Mouse (Mus musculus): ENCODE data around the gene Dhx40. TPM values are rescaled to one million over a fixed set of nuclear protein-coding genes. Genes with fewer than 3 reads are reported as not detected.
"Not testable (repeated sequence)": the region's sequence is repeated elsewhere in the genome, so short reads cannot be mapped to it uniquely, and the experiment has no call there.

The Dhx40 gene
- total RNA-seq, 2 experiments from 2014 or later: 20.6 to 26.8 TPM

DNA sequence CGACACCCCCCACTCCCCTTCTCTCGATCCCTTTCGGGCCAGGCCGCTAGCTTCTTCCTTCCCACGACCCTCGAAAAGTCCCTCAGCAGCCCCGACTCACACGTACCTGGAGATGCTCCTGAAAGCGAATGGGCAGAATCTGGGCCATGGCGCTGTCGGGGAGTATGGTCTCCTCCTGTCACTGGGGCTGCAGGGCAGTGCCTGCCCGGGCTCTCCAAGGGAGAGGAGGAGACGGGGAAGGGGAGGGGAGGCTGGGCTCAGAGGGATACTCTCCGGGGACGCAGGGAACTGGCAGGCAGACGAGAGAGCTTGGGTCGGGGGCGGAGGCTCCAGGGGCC, 50.4 kb downstream of the Dhx40 start:
- ATAC-seq (replicated peaks; ENCODE audit: low FRiP score, poor library complexity, severe bottlenecking): peak; percentile 15

DNA sequence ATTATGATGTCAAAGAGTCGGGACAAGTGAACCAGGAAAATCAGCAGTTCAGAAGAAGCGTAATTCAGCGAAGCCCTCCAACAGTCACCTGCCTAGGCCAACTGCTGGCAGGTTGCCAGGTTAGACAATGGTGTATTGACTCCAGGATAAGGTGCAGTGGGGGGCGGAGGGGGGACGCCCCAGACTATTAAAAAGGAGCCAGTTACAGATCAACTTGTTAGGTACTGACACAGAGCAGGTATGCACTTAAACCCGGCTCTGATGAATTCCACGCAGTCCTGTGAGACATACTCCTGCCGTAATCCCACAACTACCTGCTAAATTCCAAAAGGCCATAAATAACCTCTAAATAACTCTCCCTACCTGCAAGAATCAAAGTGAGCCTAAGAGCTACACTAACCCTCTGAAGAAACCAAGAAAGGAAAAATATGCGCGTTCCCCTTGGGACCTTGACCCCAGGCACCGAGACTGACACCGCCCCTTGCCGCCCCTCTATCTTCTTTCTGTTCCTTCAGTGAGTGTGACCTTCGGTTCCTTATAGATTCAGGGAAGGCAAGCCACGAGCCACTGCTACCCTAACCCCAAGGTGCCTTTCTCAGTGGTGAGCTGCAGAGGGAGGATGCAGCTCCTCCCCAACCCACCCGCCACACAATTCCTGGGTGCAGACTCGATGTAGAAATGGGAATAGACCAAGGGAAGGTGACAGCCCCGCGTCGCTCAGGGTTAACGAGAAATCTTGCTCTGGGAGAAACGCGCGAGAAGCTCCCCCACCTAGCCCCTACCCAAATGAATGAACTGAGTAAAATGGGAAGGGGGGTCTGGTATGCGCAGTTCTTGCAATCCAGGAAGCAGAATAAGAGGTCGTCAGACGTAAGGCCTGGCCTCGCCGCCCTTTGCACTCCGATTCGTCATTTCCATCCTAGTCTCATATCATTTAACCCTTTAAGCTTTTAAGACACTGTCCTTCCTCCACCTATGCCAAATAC, 51.1 kb downstream of the Dhx40 start:
- peak; percentile 9 for ATAC-seq (replicated peaks; ENCODE audit: low FRiP score, poor library complexity, severe bottlenecking)

DNA sequence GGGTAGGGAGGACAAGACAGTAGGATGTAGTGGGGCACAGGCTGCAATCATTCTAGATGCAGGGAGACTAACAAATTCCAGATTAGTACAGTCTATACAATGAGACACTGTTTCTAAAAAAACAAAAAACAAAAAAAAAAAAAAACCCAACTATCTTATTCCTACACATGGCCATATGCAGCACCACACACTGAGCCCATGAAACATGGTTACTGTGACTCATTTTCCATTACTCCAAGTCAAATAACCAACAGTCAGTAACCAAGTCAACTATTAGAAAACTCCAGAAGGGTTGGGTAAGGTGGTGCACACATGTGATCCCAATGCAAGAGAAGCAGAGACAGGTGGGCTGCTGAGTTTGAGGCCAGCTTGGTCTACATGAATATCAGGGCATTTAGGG, 55.1 kb downstream of the Dhx40 start:
- no peak for ATAC-seq (replicated peaks; ENCODE audit: low FRiP score, poor library complexity, severe bottlenecking)

DNA sequence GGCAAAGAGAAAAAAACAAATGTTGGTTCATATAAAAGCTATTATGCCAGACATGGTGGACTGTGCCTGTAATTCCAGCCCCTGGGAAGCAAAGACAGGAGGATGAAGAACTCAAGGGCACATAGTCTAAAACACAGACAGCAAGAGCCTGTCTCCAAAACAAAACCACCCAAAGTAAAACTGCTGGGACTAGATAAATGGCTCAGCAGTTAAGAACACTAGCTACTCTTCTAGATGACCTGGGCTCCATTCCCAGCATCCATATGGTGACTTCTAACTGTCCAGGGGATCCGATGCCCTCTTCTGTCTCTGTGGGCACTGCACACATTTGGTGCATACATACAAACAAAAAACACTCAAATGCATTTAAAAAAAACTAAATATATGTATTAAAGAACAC, 56.5 kb downstream of the Dhx40 start:
- no peak for ATAC-seq (replicated peaks; ENCODE audit: low FRiP score, poor library complexity, severe bottlenecking)

DNA sequence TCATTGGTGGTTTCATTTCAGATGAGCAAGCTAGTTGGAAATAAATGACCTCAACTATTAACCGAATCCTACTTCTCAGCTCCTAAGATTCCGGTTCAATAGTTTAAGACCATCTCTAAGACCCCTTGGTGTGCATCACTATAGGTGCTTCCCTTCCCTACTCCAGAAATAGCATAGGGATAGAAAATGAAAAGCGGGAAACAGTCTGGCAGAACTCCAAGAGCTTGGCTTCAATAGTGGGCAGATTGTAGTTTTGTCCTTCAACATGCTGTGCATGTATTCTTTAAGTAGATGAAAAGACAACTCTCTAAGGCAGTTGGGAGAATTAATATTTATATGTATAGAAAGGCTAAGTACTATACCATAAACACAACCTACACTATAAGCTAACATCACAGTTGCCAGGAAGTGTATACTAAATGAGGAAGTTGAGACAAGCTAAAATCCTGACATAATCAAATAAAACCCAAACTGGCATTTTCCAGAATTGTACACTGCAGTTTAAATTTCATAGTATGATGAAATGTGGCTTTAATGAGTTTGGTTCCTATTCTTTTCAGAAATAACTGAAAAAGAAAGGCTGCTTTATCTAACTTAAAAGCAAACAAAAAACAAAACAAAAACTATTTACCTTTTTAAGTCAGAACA, 57.6 kb downstream of the Dhx40 start:
- ATAC-seq (replicated peaks; ENCODE audit: low FRiP score, poor library complexity, severe bottlenecking): no peak

DNA sequence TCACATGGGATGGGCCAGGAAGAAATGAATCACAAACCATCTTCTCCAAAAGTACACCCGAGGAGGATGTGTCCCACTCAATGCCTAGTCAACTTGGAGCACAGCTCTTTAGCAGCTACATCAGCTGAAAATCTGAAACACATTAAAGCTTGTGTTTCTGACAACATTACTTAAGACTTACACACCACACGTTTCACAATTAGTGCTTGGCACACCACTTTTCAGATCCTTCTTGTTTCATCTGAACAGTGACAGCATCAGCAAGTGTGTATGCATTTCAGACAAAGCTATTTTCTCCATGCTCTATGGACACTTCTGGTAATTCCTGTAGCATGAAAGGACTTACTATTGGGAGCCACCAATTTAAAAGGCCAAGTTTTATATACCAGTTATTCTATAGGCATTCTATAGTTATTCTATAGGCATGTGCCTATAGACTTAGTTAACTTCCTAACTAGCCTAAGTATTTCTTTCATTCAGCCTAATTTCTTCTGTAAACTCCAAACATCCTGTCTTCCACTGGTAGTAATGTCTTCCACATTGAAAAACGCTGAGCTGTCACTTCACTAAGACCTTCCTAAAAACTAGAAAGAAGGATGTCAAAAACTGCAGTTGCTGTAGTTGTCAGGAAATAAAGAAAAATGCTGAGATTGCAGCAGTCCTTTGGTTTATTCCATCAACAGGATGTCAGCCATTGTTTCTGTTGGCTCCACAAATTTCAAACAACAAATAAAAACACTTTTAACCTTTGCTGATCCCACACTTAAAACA, 61.7 kb downstream of the Dhx40 start:
- ATAC-seq (replicated peaks; ENCODE audit: low FRiP score, poor library complexity, severe bottlenecking): no peak

DNA sequence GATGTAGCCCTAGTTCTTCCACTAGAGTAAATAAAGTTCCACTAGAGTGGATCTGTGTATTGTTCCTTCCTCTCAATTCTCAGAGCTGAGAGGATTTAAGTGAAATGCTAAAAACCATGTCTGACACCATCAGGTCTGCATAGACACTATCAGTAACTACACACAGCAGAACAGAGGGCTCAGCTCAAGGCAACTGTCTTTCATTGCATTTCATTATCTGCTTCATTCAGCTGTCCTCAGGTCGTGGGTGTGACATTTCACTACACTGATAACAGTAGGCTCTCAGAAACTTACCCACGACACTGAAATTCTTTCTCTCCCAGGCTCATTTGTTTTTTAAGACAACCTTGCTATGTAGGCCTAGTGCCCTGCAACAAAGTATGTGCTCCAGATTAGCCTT, 64.9 kb downstream of the Dhx40 start:
- peak; percentile 91 for ATAC-seq (replicated peaks; ENCODE audit: low FRiP score, poor library complexity, severe bottlenecking)

DNA sequence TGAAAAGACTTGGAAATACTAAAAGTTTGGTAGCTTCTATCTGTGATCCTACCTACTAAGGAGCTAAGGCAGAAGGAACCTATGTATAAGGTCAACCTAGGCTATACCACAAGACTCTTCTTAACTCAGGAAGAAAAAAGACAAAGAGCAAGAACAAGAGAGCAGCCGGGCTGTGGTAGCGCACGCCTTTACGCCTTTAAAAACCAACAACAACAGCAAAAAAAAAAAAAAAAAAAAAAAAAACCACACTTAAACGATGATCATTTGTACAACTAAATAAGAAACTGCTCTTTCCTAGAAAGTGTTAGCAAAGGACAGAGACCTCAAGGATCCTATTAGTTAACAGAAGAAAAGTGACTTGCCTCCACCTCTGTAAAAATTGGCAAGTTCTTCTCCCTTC, 66.0 kb downstream of the Dhx40 start:
- ATAC-seq (replicated peaks; ENCODE audit: low FRiP score, poor library complexity, severe bottlenecking): no peak

DNA sequence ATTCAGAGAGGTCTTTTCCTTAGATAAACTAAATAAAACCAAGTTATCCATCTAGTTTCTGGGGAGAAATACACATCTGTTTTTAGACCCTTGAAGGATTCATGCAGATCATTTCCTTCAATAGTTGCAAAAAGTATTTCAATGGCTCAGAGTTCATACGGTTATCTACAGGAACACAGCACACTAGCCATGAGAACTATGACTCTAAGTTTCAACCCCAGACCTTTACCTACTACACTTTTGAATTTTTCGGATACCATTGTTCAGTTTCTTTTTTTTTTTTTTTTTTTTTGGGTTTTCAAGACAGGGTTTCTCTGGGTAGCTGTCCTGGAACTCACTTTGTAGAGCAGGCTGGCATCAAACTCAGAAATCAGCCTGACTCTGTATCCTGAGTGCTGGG, 68.1 kb downstream of the Dhx40 start:
- no peak for ATAC-seq (replicated peaks; ENCODE audit: low FRiP score, poor library complexity, severe bottlenecking)

DNA sequence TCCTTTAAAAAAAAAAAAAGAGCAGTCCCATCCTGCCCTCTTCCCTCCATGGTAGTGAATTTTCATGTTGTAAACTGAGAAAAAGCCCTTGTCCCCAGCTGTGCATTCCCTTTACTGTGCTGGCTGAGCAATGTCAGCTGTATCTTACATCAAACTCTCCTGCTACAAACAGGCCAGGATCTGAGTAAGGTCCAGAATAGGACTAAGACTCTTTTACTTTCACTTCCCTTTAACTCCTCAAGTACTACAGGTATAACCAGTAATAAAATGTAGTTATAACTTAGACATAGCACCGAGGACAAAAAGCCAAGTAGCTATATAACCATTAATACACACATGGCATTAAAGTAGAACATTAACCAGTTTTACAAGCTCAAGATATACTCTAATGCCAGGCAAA, 68.6 kb downstream of the Dhx40 start:
- ATAC-seq (replicated peaks; ENCODE audit: low FRiP score, poor library complexity, severe bottlenecking): no peak

DNA sequence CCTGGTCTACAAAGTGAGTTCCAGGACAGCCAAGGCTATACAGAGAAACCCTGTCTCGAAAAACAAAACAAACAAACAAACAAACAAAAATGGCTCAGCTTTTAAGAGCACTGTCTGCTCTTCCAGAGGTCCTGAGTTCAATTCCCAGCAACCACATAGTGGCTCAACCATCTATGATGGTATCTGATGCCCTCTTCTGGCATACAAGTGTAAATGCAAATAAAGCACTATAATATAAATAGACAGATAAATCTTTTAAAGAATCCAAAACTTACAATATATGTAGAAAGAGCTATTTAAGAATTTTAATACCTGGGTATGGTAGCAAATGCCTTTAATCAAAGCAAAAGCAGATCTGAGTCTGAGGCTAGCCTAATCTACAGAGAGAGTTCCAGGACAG, 69.2 kb downstream of the Dhx40 start:
- not testable (repeated sequence) for ATAC-seq (replicated peaks; ENCODE audit: low FRiP score, poor library complexity, severe bottlenecking)

DNA sequence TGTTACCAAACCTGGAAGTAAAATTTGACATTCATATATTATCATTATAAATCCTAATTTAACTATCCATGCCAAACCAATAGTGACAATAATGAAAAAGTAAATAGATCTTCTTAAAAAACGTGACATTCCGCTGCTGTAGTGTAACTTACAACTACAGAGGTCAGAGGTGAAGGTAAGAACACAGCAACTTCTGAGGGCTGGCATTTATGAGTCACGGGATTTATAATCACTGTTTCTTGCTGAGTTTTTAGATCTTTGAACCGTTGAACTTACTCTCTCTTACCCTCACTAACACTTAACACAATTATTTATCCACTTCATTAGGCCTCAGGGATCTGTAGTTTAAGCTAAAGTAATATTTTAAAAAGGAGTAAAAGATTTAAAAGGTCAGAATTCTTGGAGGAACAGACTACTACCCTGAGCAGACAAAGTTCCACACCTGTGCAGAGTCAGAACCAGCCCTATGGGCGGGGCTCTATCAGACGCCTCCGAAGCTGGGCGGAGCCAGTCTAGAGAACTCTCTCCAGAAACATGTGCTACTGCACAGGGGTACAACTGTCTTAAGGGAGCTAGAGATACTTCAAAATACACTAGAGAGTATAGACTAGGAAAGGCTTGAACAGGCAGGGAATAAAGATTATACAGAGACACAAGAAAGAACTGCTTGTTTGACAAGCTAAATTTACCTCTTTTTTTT, 70.1 kb downstream of the Dhx40 start:
- peak; percentile 90 for ATAC-seq (replicated peaks; ENCODE audit: low FRiP score, poor library complexity, severe bottlenecking)

DNA sequence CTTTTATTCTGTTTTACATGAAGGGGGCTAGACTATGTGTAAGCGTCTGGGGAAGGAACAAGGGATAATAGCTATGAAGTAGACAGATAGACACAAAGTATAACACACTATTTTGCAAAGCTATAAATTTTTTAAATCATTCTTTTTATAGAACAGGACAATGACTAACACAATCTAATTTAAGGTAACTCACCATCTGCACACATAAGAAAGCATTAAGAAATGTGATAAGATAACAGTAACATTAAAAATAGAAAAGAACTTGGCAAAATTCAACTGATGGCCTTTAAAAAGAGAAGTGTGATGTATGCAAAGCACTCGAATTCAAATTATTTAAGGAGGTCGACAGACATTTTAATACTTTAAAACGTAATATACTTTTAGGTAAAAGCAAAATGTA, 72.6 kb downstream of the Dhx40 start:
- no peak for ATAC-seq (replicated peaks; ENCODE audit: low FRiP score, poor library complexity, severe bottlenecking)

DNA sequence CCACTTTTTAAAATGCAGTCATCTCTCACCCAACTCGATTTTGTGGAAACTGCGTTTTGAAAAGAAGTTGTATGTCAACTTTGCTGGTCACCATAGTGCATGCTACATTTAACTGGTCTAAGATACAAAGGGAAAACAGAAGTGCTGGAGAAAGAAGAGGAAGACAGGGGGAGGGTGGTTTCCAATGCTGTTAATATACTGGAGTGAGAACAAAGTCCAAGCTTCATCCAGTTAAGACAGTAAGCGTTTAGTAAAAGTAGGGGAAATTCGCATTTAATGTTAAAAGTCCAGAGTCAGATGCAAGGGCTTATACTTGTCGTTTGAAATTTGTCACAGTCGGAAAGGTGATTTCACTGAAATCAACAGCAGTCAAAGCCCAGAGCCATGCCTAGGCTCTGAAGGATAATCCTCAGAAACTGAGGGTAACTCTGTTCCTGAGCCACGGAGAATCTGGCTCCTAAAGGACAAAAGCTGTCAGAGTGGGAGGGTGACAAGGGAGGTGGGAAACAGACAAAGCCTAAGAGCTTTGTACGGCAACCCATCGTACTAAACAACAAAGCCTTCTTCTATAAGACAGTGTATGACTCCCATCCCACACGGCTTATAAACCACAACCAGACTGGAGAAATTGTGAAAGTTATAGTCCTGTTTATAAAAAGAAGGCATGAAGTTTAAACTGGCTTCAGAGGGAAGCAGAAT, 73.2 kb downstream of the Dhx40 start:
- ATAC-seq (replicated peaks; ENCODE audit: low FRiP score, poor library complexity, severe bottlenecking): no peak

DNA sequence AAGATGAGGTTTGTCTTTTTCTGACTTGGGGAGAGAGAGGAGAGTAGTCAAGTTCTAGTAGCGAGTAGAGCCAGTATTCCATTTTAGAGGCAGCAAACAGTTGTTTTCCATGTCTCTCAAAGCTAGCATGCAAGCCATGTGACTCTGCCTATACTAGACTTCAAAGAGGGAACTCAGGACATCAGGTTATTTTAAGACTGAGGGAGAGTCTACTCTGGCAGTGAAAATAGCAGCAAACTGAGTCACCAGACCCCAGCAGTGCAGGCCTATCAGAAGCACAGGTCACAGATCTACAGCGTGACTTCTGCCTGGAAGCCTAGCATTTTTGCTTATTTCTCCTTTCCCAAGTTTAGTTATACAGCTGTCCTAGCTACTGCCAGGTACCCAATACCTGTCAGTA, 76.1 kb downstream of the Dhx40 start:
- ATAC-seq (replicated peaks; ENCODE audit: low FRiP score, poor library complexity, severe bottlenecking): no peak

DNA sequence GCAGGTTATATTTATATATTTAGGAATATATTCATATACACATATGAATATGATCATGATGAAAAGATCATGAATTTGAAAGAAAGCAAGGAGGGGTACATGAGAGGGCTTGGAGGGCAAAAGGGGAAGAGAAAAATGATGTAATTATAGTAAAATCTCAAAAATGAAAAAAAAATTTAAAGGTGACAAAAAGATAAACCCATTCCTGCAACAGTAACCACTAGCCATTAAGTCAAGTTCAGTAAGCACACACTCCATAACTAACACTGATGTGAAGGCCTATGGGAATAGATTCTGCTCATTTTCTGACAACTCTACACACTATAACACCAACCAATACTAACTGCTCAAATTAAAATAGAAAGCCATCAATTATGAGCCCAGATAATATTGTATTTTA, 81.9 kb downstream of the Dhx40 start:
- ATAC-seq (replicated peaks; ENCODE audit: low FRiP score, poor library complexity, severe bottlenecking): no peak

DNA sequence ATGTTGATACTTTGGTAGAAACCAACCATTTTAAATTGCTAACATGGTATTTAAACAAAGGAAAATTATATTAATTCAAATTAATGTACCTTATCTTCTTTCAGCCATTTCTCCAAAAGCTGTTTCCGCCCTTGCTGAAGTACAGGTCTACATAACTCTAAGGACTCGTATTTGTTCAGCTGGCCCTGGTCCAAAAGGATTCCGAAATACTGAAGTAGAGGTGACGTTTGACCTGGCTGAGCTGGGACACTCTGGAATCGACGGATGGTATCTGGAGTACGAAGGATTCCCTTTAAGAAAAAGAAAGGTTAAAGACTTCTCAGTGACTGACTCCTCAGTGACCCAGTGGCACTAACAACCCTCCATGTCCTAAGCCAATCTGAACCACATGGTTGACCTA, 82.6 kb downstream of the Dhx40 start:
- no peak for ATAC-seq (replicated peaks; ENCODE audit: low FRiP score, poor library complexity, severe bottlenecking)

DNA sequence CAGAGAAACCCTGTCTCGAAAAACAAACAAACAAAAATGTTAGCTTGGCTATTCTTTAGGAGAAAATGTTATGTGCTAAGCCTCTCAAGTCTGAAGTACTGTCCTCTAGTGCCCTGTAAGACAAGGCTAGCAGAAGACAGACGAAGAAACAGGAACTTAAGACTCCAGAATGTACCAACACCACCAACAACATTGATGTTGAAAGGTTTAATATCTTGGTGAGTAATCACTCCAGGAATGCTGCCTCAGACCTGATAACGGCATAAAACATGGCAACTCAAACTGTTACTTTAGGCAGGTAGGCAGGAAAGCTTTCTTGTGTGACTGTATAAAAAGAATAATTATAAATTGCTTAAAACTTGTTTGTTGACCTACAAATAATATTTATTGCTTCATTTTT, 83.5 kb downstream of the Dhx40 start:
- no peak for ATAC-seq (replicated peaks; ENCODE audit: low FRiP score, poor library complexity, severe bottlenecking)

DNA sequence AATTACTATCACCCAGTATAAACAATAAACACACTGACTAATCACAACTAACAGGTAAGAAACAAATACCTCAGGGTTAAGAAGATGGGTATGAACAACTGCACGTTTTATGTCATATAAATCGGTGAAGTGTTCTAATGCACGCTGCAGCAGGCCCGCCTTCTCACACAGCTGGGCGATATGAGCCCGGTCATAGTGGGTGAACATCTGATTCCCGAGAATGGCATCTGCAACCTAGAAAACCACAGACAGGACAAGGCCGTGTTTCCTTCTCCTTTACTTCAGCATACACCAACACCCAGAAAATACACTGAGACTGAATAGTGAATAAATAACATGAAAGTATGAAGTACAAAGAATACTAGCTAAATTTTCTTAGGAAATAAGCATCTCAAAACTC, 88.2 kb downstream of the Dhx40 start:
- no peak for ATAC-seq (replicated peaks; ENCODE audit: low FRiP score, poor library complexity, severe bottlenecking)
